Mouse (Mus musculus): Measurements from ENCODE around the gene Arr3. TPM values are rescaled to one million over a fixed set of nuclear protein-coding genes. Genes with fewer than 3 reads are reported as not detected.

Arr3 gene
- polyA plus RNA-seq (2014; fragmentation: Illumina TruSeq; extraction: RNeasy Lipid Tissue Mini Kit (QIAGEN cat#74804); ENCODE audit: low read depth, low replicate concordance): not detected

GRCm38 (mm10) chrX:100605314-100605713, at the start of gene Arr3:
Gene Arr3, plus strand, starts transcription at chrX:100605497.

GRCm38 (mm10) chrX:100571951-100572350, 33.3 kb upstream of the Arr3 start, which contains the start of gene Awat1:
Gene Awat1, plus strand, starts transcription at chrX:100572251.

GRCm38 (mm10) chrX:100594791-100595190, 10.5 kb upstream of the Arr3 start, which contains the start of gene P2ry4:
Gene P2ry4, minus strand, starts transcription at chrX:100594869.

GRCm38 (mm10) chrX:100625546-100625801, 20.2 kb downstream of the Arr3 start, which contains the start of gene Kif4:
Gene Kif4, plus strand, starts transcription at chrX:100625737.

GRCm38 (mm10) chrX:100625802-100626793, 20.8 kb downstream of the Arr3 start, which contains the start of gene Pdzd11:
Gene Pdzd11, minus strand, starts transcription at chrX:100626568.

Other genes with a start within 250 kb of the Arr3 start
- gene Otud6a, start 176.5 kb upstream of the Arr3 start, polyA plus RNA-seq (2014; fragmentation: Illumina TruSeq; extraction: RNeasy Lipid Tissue Mini Kit (QIAGEN cat#74804); ENCODE audit: low read depth, low replicate concordance): not detected
- gene Awat2, start 162.8 kb upstream of the Arr3 start, polyA plus RNA-seq (2014; fragmentation: Illumina TruSeq; extraction: RNeasy Lipid Tissue Mini Kit (QIAGEN cat#74804); ENCODE audit: low read depth, low replicate concordance): 0.58 TPM
- 59.4 TPM for gene Igbp1, start 111.2 kb upstream of the Arr3 start, polyA plus RNA-seq (2014; fragmentation: Illumina TruSeq; extraction: RNeasy Lipid Tissue Mini Kit (QIAGEN cat#74804); ENCODE audit: low read depth, low replicate concordance)
- gene Dgat2l6, start 80.7 kb upstream of the Arr3 start, polyA plus RNA-seq (2014; fragmentation: Illumina TruSeq; extraction: RNeasy Lipid Tissue Mini Kit (QIAGEN cat#74804); ENCODE audit: low read depth, low replicate concordance): not detected
- gene Awat1, start 33.2 kb upstream of the Arr3 start, polyA plus RNA-seq (2014; fragmentation: Illumina TruSeq; extraction: RNeasy Lipid Tissue Mini Kit (QIAGEN cat#74804); ENCODE audit: low read depth, low replicate concordance): not detected
- gene P2ry4, start 10.6 kb upstream of the Arr3 start, polyA plus RNA-seq (2014; fragmentation: Illumina TruSeq; extraction: RNeasy Lipid Tissue Mini Kit (QIAGEN cat#74804); ENCODE audit: low read depth, low replicate concordance): 7.3 TPM
- 0.11 TPM for gene Kif4, start 20.2 kb downstream of the Arr3 start, polyA plus RNA-seq (2014; fragmentation: Illumina TruSeq; extraction: RNeasy Lipid Tissue Mini Kit (QIAGEN cat#74804); ENCODE audit: low read depth, low replicate concordance)
- gene Pdzd11, start 21.1 kb downstream of the Arr3 start, polyA plus RNA-seq (2014; fragmentation: Illumina TruSeq; extraction: RNeasy Lipid Tissue Mini Kit (QIAGEN cat#74804); ENCODE audit: low read depth, low replicate concordance): 36.3 TPM
- not detected for gene Gdpd2, start 124.4 kb downstream of the Arr3 start, polyA plus RNA-seq (2014; fragmentation: Illumina TruSeq; extraction: RNeasy Lipid Tissue Mini Kit (QIAGEN cat#74804); ENCODE audit: low read depth, low replicate concordance)
- 15.3 TPM for gene Dlg3, start 162.2 kb downstream of the Arr3 start, polyA plus RNA-seq (2014; fragmentation: Illumina TruSeq; extraction: RNeasy Lipid Tissue Mini Kit (QIAGEN cat#74804); ENCODE audit: low read depth, low replicate concordance)

Measured in liver, adult 10 weeks (tissue).